Mouse (Mus musculus): ENCODE results near the gene Npnt.

DNA sequence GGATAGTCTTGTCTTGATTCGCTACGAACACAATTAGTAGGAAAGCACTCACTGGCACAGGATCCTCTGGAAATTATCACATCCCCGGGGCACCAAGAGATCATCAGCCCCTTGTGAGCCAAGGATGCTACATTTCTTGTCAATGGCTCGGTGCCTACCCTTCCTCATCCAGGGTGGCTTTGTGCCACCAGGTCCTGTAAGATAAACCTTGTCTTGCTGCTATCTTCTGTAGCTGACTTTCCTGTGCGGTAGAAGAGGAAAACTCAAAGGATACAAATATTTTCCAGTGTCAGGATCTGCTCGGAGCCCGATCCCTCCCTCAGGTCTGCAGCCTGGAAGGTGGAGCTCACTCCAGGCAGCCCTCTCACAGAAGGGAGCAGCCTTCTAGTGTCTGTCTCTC lies 90.5 kb downstream of the Npnt start:
- TF ChIP-seq CTCF (IDR thresholded peaks at IDR 0.05; ENCODE audit: extremely low read depth, insufficient read depth, low read length): no peak
- no peak for TF ChIP-seq POLR2A (IDR thresholded peaks at IDR 0.05; ENCODE audit: extremely low read depth, insufficient read depth, low read length)

All from cortical plate, adult 2 months (tissue).